Mouse (Mus musculus) spleen, adult 2 months (tissue): ENCODE measurements around the gene Efemp2.

Experiments
- CTCF ChIP-seq: fragments of 200-500 bp; IDR thresholded peaks from 2 replicates; pipeline ENCODE4 v1.5.1; 2011; ENCODE audit warnings: mild to moderate bottlenecking, inconsistent platforms; ENCODE audit not compliant: insufficient read depth, insufficient read length, insufficient replicate concordance; ENCODE audit errors: extremely low read depth
- POLR2A ChIP-seq: fragments of 200-500 bp; IDR thresholded peaks from 2 replicates; pipeline ENCODE4 v1.6.1; 2011; ENCODE audit warnings: low read depth, low read length, inconsistent platforms

DNA sequence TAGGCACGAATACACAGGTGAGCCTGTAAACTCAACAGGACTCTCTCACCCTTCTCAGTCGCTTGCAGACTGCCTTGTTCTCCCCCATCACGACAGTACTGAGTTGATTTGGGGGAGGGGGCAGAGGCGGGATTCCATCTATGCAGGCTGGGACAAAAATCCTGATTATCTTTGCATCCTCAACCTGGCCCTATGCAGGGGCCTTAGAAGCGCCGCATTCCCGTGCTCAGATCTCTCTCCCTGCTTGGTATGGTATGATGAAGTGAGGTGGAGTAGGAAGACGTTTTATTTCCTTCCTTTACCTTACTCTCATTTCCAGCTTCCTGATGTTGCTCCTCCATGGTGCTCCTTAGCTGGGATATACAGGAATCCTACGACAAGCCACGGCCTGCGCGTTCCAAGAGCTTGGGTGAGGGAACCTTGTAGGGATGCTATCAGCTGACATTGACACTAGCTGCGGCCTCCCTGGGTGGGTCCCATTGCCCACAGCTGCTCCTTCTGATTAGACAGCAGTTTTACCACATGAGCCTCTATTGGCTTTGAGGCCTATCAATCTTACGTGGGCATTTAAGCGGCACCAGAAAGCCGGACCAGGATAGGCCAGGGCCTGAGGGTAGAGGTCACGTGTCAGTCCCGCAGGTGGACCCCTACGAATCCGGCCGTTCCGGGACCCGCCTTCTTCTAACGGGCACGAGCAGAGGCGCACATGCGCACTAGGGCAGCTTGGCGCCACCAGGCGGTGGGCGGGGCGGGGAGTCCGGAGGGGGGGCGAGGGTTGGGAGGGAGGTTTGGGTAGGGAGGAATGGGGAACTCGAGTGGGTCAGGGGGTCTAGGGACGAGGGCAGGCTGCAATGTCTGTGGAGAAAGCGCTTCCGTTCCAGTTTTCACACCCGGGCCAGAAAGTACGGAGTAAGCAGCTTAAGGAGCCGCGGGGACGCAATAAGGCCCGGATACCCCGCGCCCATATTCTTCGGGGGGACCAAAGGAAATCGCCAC lies 36.6 kb downstream of the Efemp2 start, which contains the start of gene Snx32:
- TF ChIP-seq CTCF: no peak
- TF ChIP-seq POLR2A: peak; percentile 11; the same call in 1 of the 2 replicates
